Mouse (Mus musculus): ENCODE measurements around the gene Sdccag8. TPM values are rescaled to one million over a fixed set of nuclear protein-coding genes. Genes with fewer than 3 reads are reported as not detected.

Sdccag8 gene
- total and polyA plus RNA-seq, 2 experiments, result 2.3 to 9.5 TPM

GRCm38 (mm10) chr1:176930981-176931500 is 116.6 kb downstream of the Sdccag8 start:
- no peak for TF ChIP-seq CTCF (IDR thresholded peaks at IDR 0.05; ENCODE audit: low read depth, low read length)
- TF ChIP-seq POLR2A (IDR thresholded peaks at IDR 0.05; ENCODE audit: extremely low read depth, insufficient read depth, low read length), result no peak
- 95% methylated on average over 4 of the region's 4 CpGs for WGBS
- H3K4me3 ChIP-seq (ENCODE audit: insufficient read depth, low read depth, low read length), result no peak overlapping the region
- peaks cover 4% of the 10 kb centered on the region; the same call in 1 of the 2 replicates for H3K36me3 ChIP-seq (ENCODE audit: control insufficient read depth, insufficient read depth, low read length)
- no peaks in the 10 kb centered on the region for H3K79me2 ChIP-seq (ENCODE audit: control insufficient read depth, insufficient read depth, low read length)
- no peaks in the 10 kb centered on the region for H3K27me3 ChIP-seq (ENCODE audit: control insufficient read depth, insufficient read depth, low read length)
- H3K4me1 ChIP-seq (ENCODE audit: control insufficient read depth, insufficient read depth, low read length), result no peaks in the 10 kb centered on the region
- H3K9ac ChIP-seq (ENCODE audit: low read depth, low read length), result no peak overlapping the region
- no peak for DNase-seq (ENCODE audit: extremely low read depth, low read depth, low spot score)
- no peak overlapping the region for H3K27ac ChIP-seq (replicated peaks; ENCODE audit: insufficient read depth, low read depth, low read length)

- TF ChIP-seq POLR2A (IDR thresholded peaks at IDR 0.05; ENCODE audit: extremely low read depth, insufficient read depth, low read length), result no peak
- no peak for TF ChIP-seq CTCF (IDR thresholded peaks at IDR 0.05; ENCODE audit: low read depth, low read length)
- Histone ChIP-seq H3K9ac (ENCODE audit: low read depth, low read length) (no peak overlapping the region), H3K27ac (replicated peaks; ENCODE audit: insufficient read depth, low read depth, low read length) (no peak overlapping the region), H3K27me3 (ENCODE audit: control insufficient read depth, insufficient read depth, low read length) (no peaks in the 10 kb centered on the region), H3K4me3 (ENCODE audit: insufficient read depth, low read depth, low read length) (no peak overlapping the region), H3K79me2 (ENCODE audit: control insufficient read depth, insufficient read depth, low read length) (no peaks in the 10 kb centered on the region), H3K36me3 (ENCODE audit: control insufficient read depth, insufficient read depth, low read length) (peaks cover 4% of the 10 kb centered on the region; the same call in 1 of the 2 replicates), H3K4me1 (ENCODE audit: control insufficient read depth, insufficient read depth, low read length) (no peaks in the 10 kb centered on the region)
- DNase-seq (ENCODE audit: extremely low read depth, low read depth, low spot score), result no peak
- WGBS, result 93% methylated on average over 10 of the region's 10 CpGs
Measured at GRCm38 (mm10) chr1:176931511-176931910, 117.1 kb downstream of the Sdccag8 start.

GRCm38 (mm10) chr1:176932320-176932950 is 118.0 kb downstream of the Sdccag8 start:
- WGBS, result 95% methylated on average over 12 of the region's 12 CpGs
- no peaks in the 10 kb centered on the region for H3K4me1 ChIP-seq (ENCODE audit: control insufficient read depth, insufficient read depth, low read length)
- H3K27me3 ChIP-seq (ENCODE audit: control insufficient read depth, insufficient read depth, low read length), result no peaks in the 10 kb centered on the region
- no peak overlapping the region for H3K9ac ChIP-seq (ENCODE audit: low read depth, low read length)
- H3K79me2 ChIP-seq (ENCODE audit: control insufficient read depth, insufficient read depth, low read length), result no peaks in the 10 kb centered on the region
- TF ChIP-seq CTCF (IDR thresholded peaks at IDR 0.05; ENCODE audit: low read depth, low read length) (no peak), POLR2A (IDR thresholded peaks at IDR 0.05; ENCODE audit: extremely low read depth, insufficient read depth, low read length) (no peak)
- no peak for DNase-seq (ENCODE audit: extremely low read depth, low read depth, low spot score)
- no peak overlapping the region for H3K4me3 ChIP-seq (ENCODE audit: insufficient read depth, low read depth, low read length)
- H3K36me3 ChIP-seq (ENCODE audit: control insufficient read depth, insufficient read depth, low read length), result peaks cover 3% of the 10 kb centered on the region; the same call in 1 of the 2 replicates
- no peak overlapping the region for H3K27ac ChIP-seq (replicated peaks; ENCODE audit: insufficient read depth, low read depth, low read length)

DNA sequence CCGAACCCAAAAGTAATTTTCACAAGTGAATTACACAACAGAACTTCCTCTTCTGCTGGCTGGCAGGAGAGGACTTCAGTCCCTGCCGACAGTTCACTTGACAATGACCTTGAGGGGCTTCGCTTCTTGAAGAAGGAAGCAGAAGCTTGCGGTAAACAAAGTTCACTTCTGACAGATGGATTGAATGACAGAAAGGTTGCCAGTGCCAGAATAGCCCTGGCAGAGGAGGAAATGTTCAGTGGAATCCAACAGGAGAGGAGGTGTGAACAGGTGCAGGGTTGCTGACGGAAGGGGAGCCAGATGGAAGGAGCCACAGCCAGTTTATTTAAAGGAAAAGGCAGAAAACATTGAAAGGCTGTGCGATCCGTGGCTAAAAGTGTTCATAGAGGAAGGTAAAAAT is 118.9 kb downstream of the Sdccag8 start:
- WGBS, result 68% methylated on average over 7 of the region's 7 CpGs
- H3K4me1 ChIP-seq (ENCODE audit: control insufficient read depth, insufficient read depth, low read length), result no peaks in the 10 kb centered on the region
- H3K9ac ChIP-seq (ENCODE audit: low read depth, low read length), result no peak overlapping the region
- H3K4me3 ChIP-seq (ENCODE audit: insufficient read depth, low read depth, low read length), result no peak overlapping the region
- H3K27me3 ChIP-seq (ENCODE audit: control insufficient read depth, insufficient read depth, low read length), result no peaks in the 10 kb centered on the region
- no peak for TF ChIP-seq POLR2A (IDR thresholded peaks at IDR 0.05; ENCODE audit: extremely low read depth, insufficient read depth, low read length)
- no peak for TF ChIP-seq CTCF (IDR thresholded peaks at IDR 0.05; ENCODE audit: low read depth, low read length)
- DNase-seq (ENCODE audit: extremely low read depth, low read depth, low spot score), result no peak
- no peaks in the 10 kb centered on the region; the same call in 1 of the 2 replicates for H3K36me3 ChIP-seq (ENCODE audit: control insufficient read depth, insufficient read depth, low read length)
- no peaks in the 10 kb centered on the region for H3K79me2 ChIP-seq (ENCODE audit: control insufficient read depth, insufficient read depth, low read length)
- H3K27ac ChIP-seq (replicated peaks; ENCODE audit: insufficient read depth, low read depth, low read length), result no peak overlapping the region

- Histone ChIP-seq H3K27ac (replicated peaks; ENCODE audit: insufficient read depth, low read depth, low read length) (no peak overlapping the region), H3K4me3 (ENCODE audit: insufficient read depth, low read depth, low read length) (no peak overlapping the region), H3K4me1 (ENCODE audit: control insufficient read depth, insufficient read depth, low read length) (no peaks in the 10 kb centered on the region), H3K36me3 (ENCODE audit: control insufficient read depth, insufficient read depth, low read length) (no peaks in the 10 kb centered on the region), H3K9ac (ENCODE audit: low read depth, low read length) (no peak overlapping the region), H3K27me3 (ENCODE audit: control insufficient read depth, insufficient read depth, low read length) (no peaks in the 10 kb centered on the region), H3K79me2 (ENCODE audit: control insufficient read depth, insufficient read depth, low read length) (no peaks in the 10 kb centered on the region)
- no peak for DNase-seq (ENCODE audit: extremely low read depth, low read depth, low spot score)
- WGBS, result 85% methylated on average over 13 of the region's 13 CpGs
- TF ChIP-seq CTCF (IDR thresholded peaks at IDR 0.05; ENCODE audit: low read depth, low read length), result no peak
- TF ChIP-seq POLR2A (IDR thresholded peaks at IDR 0.05; ENCODE audit: extremely low read depth, insufficient read depth, low read length), result no peak
Measured at GRCm38 (mm10) chr1:176934043-176934762, 119.7 kb downstream of the Sdccag8 start.

Measured in liver, adult 2 months (tissue).